Mouse (Mus musculus) olfactory bulb, adult 2 months (tissue): ENCODE results near the gene Rbfox3.

Experiments used
- CTCF ChIP-seq: fragments of 200-500 bp; IDR thresholded peaks from 2 replicates; pipeline ENCODE4 v1.5.1; 2012; ENCODE audit warnings: low read depth, mild to moderate bottlenecking, low read length, moderate library complexity; ENCODE audit not compliant: insufficient read depth
- POLR2A ChIP-seq: fragments of 200-500 bp; IDR thresholded peaks from 2 replicates; pipeline ENCODE4 v1.6.1; 2012; ENCODE audit warnings: mild to moderate bottlenecking, low read depth, low read length, moderate library complexity; ENCODE audit not compliant: insufficient read depth

GRCm38 (mm10) chr11:118889500-118889899 is 21.9 kb downstream of the Rbfox3 start:
- TF ChIP-seq POLR2A, result no peak
- TF ChIP-seq CTCF, result no peak
